Mouse (Mus musculus) neural tube, embryonic 11.5 days (tissue): ENCODE measurements at regions not wholly inside any gene's neighbourhood (a gene's known extent, or its start where the extent isn't known, plus 50 kb on each side); places are given as distances from the start of the nearest gene placed in this dataset.

Experiments
- ATAC-seq: fragments of 200-750 bp; cut with Nextera tagmentation; 2 replicates; pipeline ENCODE4 v1.8.0; 2017; ENCODE audit warnings: moderate number of reproducible peaks, mild to moderate bottlenecking, moderate TSS enrichment, moderate library complexity; ENCODE audit not compliant: insufficient read depth, low FRiP score, low TSS enrichment
- DNase-seq: peaks from one replicate; pipeline ENCODE4 v3.0.0-alpha.2; 2015; ENCODE audit warnings: low spot score
- H3K27ac ChIP-seq: fragments of 300-500 bp; sonication (generic); 2 replicates; pipeline ENCODE4 v1.5.1; 2014; ENCODE audit warnings: low read depth, mild to moderate bottlenecking, low read length
- H3K27me3 ChIP-seq: fragments of 300-500 bp; sonication (generic); 2 replicates; pipeline ENCODE4 v1.6.1; 2014; ENCODE audit warnings: mild to moderate bottlenecking, low read length, mixed read lengths; ENCODE audit not compliant: control insufficient read depth, insufficient read depth
- H3K36me3 ChIP-seq: fragments of 300-500 bp; sonication (generic); 2 replicates; pipeline ENCODE4 v1.6.1; 2014; ENCODE audit warnings: mild to moderate bottlenecking, low read length, moderate library complexity, mixed read lengths; ENCODE audit not compliant: control insufficient read depth, insufficient read depth
- H3K4me1 ChIP-seq: fragments of 300-500 bp; sonication (generic); 2 replicates; pipeline ENCODE4 v1.6.1; 2014; ENCODE audit warnings: low read length, mixed read lengths; ENCODE audit not compliant: control insufficient read depth, insufficient read depth
- H3K4me2 ChIP-seq: fragments of 300-500 bp; sonication (generic); 2 replicates; pipeline ENCODE4 v1.6.1; 2014; ENCODE audit warnings: low read depth, mild to moderate bottlenecking, moderate library complexity
- H3K4me3 ChIP-seq: fragments of 300-500 bp; sonication (generic); 2 replicates; pipeline ENCODE4 v1.5.1; 2014; ENCODE audit warnings: low read depth, low read length
- H3K9ac ChIP-seq: fragments of 300-500 bp; sonication (generic); 2 replicates; pipeline ENCODE4 v1.6.1; 2014; ENCODE audit warnings: mild to moderate bottlenecking, low read length
- H3K9me3 ChIP-seq: fragments of 300-500 bp; sonication (generic); 2 replicates; pipeline ENCODE4 v1.6.1; 2016; ENCODE audit warnings: low read length; ENCODE audit not compliant: control insufficient read depth
- WGBS: fragments of 180-500 bp; shearing (Covaris S2); extraction: QIAGEN DNeasy Blood & Tissue Kit; methylation state at CpG from one replicate; pipeline ENCODE4 v1.1.7; 2014; 5-methylcytosine and 5-hydroxymethylcytosine counted together

DNA sequence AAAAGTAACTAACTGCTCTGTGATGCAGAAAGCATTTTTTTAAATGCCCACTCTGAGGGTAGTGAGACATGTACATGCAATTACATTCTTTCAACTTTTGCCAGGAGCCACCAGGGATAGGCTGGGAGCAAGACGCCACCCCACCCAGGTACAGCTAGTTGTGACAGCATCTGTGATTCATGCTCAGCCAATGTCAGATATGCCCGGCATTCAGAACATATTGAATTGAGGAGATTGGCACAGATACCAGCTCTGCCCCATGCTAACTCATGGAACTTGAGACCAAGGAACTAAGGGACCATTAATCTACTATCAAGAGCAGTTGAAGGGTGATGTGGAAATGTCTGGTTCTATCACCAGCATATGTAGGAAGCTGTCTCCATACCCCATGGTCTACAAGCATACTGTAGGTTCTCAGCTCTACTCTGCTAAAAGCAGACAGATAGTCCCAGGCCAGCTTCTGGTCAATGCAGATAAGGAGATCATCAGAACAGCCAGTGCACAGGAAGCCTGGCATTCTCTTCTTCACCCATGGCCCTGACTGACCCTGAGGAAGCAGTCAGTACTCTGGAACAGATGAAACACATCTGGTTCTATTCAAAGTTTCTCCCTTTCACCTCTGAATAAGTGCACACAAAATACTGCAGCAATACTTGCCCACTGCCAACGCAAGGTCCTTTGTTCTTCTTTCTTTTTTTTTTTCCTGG lies 127.4 kb downstream of the Adamts15 start:
- 85% methylated on average over 3 of the region's 3 CpGs for WGBS
- ATAC-seq, result no peak
- Histone ChIP-seq H3K4me3 (no peak overlapping the region), H3K4me1 (no peaks in the 10 kb centered on the region), H3K4me2 (no peak overlapping the region), H3K9me3 (no peaks in the 10 kb centered on the region), H3K36me3 (no peaks in the 10 kb centered on the region), H3K27ac (no peak overlapping the region), H3K9ac (no peak overlapping the region), H3K27me3 (no peaks in the 10 kb centered on the region)
- no peak for DNase-seq

DNA sequence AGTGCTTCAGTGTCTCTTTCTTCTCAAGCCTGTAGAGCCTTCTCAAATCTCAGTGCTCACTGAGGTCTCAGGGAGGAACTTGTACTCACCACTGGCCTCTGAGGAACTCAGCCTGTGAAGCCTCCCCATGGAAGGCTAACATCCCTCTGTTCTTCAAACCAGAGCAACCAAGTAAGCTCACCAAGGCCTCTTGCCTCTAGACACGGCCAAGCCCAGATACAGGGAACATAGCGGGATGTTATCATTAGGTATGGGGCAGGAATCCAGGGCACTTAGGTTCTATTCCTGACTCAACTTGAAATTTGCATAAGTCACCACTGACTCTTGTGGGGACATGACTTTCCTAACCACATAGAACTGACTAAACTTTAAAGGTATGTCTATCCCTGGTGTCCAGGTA lies 141.0 kb downstream of the Adamts15 start:
- H3K27ac ChIP-seq, result no peak overlapping the region
- H3K4me1 ChIP-seq, result no peaks in the 10 kb centered on the region
- DNase-seq (no peak), ATAC-seq (no peak)
- H3K4me3 ChIP-seq, result no peak overlapping the region
- no peak overlapping the region for H3K9ac ChIP-seq
- H3K4me2 ChIP-seq, result no peak overlapping the region
- no peaks in the 10 kb centered on the region; the same call in 1 of the 2 replicates for H3K9me3 ChIP-seq
- 84% methylated on average over 2 of the region's 2 CpGs for WGBS
- H3K27me3 ChIP-seq, result no peaks in the 10 kb centered on the region
- H3K36me3 ChIP-seq, result no peaks in the 10 kb centered on the region

DNA sequence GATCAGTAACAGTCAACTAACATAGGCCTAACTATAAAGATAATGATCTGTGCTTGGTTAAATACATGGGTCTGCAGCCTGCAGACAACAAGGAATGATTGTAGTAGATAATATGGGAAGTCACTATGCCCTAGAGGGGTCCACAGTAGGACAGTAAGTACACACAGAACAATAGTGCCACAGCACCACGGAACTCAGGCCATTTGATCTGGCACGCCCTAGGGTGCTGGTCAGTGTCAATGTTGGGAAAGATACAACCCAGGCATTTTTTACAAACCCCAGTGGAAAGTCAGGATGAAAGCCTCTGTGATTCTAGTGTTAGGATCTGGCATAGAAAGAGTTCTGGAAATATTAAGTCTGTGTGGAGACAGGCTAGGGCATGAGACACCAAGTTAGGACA lies 144.4 kb downstream of the Adamts15 start:
- Histone ChIP-seq H3K4me2 (no peak overlapping the region), H3K27ac (no peak overlapping the region), H3K4me3 (no peak overlapping the region), H3K9ac (no peak overlapping the region), H3K27me3 (no peaks in the 10 kb centered on the region), H3K4me1 (no peaks in the 10 kb centered on the region), H3K9me3 (no peaks in the 10 kb centered on the region; the same call in 1 of the 2 replicates), H3K36me3 (no peaks in the 10 kb centered on the region)
- DNase-seq (no peak), ATAC-seq (no peak)
- WGBS, result 77% methylated on average over 2 of the region's 2 CpGs

DNA sequence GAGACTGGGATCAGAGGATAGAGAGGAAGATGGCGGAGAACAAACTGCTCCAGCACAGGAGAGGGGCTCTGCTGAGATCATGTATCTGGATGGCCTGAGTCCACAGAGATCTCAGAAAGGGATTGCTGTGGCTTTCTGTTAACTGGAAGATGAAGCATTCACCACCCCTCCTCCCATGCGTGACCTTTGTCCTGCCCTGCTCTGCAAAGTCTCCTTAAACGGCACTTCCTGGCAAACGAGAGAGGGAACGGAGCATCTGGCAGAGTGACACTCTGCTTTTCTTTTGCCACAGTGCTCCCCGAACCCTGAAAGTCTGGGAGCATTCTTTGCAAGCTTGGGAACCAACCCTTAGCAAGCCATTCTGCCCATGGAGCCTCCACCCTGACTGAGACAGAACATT lies 147.1 kb downstream of the Adamts15 start:
- no peak overlapping the region for H3K4me3 ChIP-seq
- no peak overlapping the region for H3K4me2 ChIP-seq
- H3K4me1 ChIP-seq, result no peaks in the 10 kb centered on the region
- DNase-seq, result no peak
- WGBS, result 48% methylated on average over 6 of the region's 6 CpGs
- no peaks in the 10 kb centered on the region for H3K27me3 ChIP-seq
- H3K27ac ChIP-seq, result no peak overlapping the region
- no peaks in the 10 kb centered on the region; the same call in 1 of the 2 replicates for H3K9me3 ChIP-seq
- no peak for ATAC-seq
- no peak overlapping the region for H3K9ac ChIP-seq
- H3K36me3 ChIP-seq, result no peaks in the 10 kb centered on the region

DNA sequence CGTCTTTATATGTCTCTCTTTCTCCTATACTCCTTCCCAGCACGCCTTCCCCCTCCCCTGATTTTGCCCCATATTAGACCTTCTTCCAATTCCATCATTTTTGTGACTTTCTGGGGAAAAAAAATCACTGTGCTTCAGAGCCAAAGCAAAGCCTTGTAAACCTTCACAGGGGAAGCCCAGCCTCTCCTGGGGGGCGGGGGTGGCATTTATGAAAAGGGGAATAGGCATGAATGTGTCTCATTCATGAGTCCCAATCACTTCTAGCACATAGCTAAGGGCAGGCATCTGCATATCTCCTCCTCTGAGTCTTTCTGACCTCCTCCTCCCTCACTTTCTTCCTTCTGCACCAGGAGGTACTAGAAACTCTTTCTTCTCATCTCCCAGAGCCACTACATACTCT lies 149.8 kb downstream of the Adamts15 start:
- no peak overlapping the region for H3K9ac ChIP-seq
- H3K4me1 ChIP-seq, result no peaks in the 10 kb centered on the region
- H3K36me3 ChIP-seq, result no peaks in the 10 kb centered on the region
- H3K9me3 ChIP-seq, result no peaks in the 10 kb centered on the region; the same call in 1 of the 2 replicates
- 66% methylated on average over 3 of the region's 3 CpGs for WGBS
- H3K27ac ChIP-seq, result no peak overlapping the region
- H3K27me3 ChIP-seq, result no peaks in the 10 kb centered on the region
- DNase-seq (no peak), ATAC-seq (no peak)
- H3K4me2 ChIP-seq, result no peak overlapping the region
- H3K4me3 ChIP-seq, result no peak overlapping the region

DNA sequence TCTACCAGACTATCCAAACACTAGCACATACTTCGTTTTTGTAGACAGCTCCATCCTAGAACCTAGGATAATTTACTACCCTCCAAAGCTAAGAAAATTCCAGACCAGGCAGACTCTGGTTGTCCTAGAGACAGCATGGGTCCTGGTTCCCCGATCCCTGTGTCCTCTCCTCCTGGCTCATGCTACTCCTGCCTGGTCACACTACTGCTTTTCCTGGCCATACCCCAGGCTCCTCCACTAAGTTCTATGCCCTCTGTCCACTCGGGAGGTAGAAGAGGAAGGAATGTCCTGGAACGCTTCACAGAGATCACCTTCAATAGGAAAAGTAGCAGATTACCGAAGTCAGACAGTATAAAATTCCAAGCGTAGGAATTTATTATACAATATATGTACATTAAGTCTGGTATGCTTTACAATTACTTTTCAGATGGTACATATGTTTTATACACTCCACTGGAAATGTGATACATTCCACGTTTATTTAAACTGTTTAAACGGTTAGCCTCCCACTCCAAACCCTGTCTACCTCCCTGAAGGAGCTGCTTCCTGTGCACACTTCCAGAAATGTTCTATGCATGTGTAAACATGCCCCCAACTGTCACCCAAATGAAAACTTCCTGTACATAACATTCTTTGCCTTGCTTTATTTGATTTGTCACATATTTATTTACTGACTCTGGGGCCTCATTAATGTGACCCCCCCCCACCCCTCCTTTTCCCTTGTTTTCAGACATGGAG lies 151.6 kb downstream of the Adamts15 start:
- ATAC-seq, result no peak
- H3K27ac ChIP-seq, result no peak overlapping the region

DNA sequence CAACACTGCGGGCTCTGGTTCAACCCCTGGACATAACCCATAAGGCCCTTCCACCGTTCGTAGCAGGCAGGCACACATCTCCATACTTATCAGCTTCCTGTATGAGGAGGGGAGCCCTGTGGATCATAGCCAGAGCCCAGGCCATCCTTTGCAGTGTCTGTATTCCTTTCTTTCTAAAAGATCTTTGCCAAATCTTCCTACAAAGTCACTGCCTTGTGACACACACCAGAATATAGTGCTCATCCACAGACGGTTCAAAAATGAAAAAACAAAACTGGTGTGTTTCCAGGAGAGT lies 152.9 kb downstream of the Adamts15 start:
- no peak for DNase-seq
- no peak overlapping the region for H3K9ac ChIP-seq
- no peaks in the 10 kb centered on the region for H3K27me3 ChIP-seq
- no peaks in the 10 kb centered on the region for H3K36me3 ChIP-seq
- H3K4me1 ChIP-seq, result no peaks in the 10 kb centered on the region
- H3K9me3 ChIP-seq, result no peaks in the 10 kb centered on the region
- ATAC-seq, result no peak
- 87% methylated on average over 4 of the region's 4 CpGs for WGBS
- H3K4me3 ChIP-seq, result no peak overlapping the region
- no peak overlapping the region for H3K4me2 ChIP-seq
- H3K27ac ChIP-seq, result no peak overlapping the region

More for the DNA sequence above, 151.6 kb downstream of the Adamts15 start:
- no peaks in the 10 kb centered on the region for H3K9me3 ChIP-seq
- no peaks in the 10 kb centered on the region for H3K4me1 ChIP-seq
- no peak overlapping the region for H3K4me3 ChIP-seq
- DNase-seq, result no peak
- H3K36me3 ChIP-seq, result no peaks in the 10 kb centered on the region
- no peak overlapping the region for H3K4me2 ChIP-seq
- WGBS, result 75% methylated on average over 8 of the region's 8 CpGs
- no peaks in the 10 kb centered on the region for H3K27me3 ChIP-seq
- H3K9ac ChIP-seq, result no peak overlapping the region

DNA sequence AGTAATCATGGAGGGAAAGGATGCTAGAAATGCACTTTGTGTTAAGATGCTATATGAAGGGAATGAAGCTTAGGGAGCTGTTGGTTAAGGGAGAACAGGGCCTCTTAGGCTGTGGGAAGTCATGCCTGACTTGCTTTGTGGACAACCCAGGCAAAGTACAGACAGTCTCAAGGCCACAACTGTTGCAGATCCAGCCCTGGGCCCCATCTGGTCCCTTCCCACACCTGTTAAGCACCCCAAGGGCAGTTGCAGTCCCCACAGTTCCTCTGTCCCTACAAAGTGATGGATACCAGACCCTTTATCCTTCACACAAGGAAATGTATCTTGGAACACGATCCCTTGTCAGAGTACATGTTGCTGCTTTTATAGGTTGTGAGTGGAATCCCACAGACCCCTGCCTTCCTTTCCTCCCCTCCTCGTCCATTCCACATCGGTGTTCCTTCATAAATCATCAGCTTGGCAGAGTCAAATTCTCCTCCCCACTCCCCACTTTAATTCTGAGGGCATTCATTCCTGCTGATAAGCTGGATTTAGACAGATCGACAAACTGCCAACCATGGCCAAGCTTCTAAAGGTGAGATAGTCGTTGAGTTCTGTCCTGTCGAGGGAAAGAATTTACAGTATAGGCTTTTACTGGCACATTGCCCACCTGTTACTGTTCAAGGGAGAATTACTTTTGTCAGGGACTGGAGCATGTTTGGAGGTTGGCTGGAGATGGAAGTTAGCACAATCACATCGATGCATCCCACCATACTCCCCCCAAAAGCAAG lies 153.4 kb downstream of the Adamts15 start:
- DNase-seq, result no peak
- Histone ChIP-seq H3K27me3 (no peaks in the 10 kb centered on the region), H3K36me3 (no peaks in the 10 kb centered on the region), H3K9ac (no peak overlapping the region), H3K4me2 (no peak overlapping the region), H3K4me1 (no peaks in the 10 kb centered on the region), H3K4me3 (no peak overlapping the region), H3K9me3 (no peaks in the 10 kb centered on the region), H3K27ac (no peak overlapping the region)
- 77% methylated on average over 7 of the region's 7 CpGs for WGBS
- no peak for ATAC-seq
